In genomic region chr5:33875472-33875871, GRCm38 (mm10) we compare ENCODE assay signal across 21 mouse cellular contexts.
"Had no signal": no experiment of that assay in that cellular context is flagged by ENCODE, and none has a peak within 500 bp of the region (broad histone marks: within the 10 kb centered on the region; RNA-seq: fewer than 3 reads in every experiment).

No protein-coding gene starts in this region.

- DNase-seq: heart, postnatal 14 days; heart, postnatal 36 days; heart, postnatal 4 days; kidney, adult 11 months; kidney, adult 18-20 months; kidney, adult 2 months; kidney, adult 8-10 months; kidney, adult 9 months; kidney, postnatal 10 days; kidney, postnatal 14 days; kidney, postnatal 25 days; kidney, postnatal 36 days; kidney, postnatal 4 days; layer of hippocampus, adult 9-11 months; layer of hippocampus, postnatal 36 days had no signal

- ATAC-seq: hindbrain, embryonic 16.5 days; hindbrain, postnatal 0 days; inflammation-experienced regulatory T-cells, adult 6 months; intestine, embryonic 15.5 days; intestine, embryonic 16.5 days; intestine, postnatal 0 days had no signal
